Mouse (Mus musculus): ENCODE data around the gene Zfp706. TPM values are rescaled to one million over a fixed set of nuclear protein-coding genes. Genes with fewer than 3 reads are reported as not detected.

The Zfp706 gene
- polyA plus RNA-seq, 1 experiment from 2014 or later = 424 TPM

- Histone ChIP-seq H3K27me3 (ENCODE audit: control insufficient read depth, insufficient read depth, low read length) (no peaks in the 10 kb centered on the region), H3K9ac (ENCODE audit: low read depth, low read length) (no peak overlapping the region), H3K9me3 (ENCODE audit: control insufficient read depth, low read length) (no peaks in the 10 kb centered on the region), H3K36me3 (ENCODE audit: control insufficient read depth, insufficient read depth, low read length) (no peaks in the 10 kb centered on the region), H3K4me1 (ENCODE audit: control insufficient read depth, insufficient read depth, low read length) (no peaks in the 10 kb centered on the region), H3K4me2 (replicated peaks; ENCODE audit: low read depth, low read length) (no peak overlapping the region), H3K4me3 (ENCODE audit: low read length) (no peak overlapping the region), H3K27ac (ENCODE audit: low read depth, low read length) (no peak overlapping the region)
- no peak for ATAC-seq (ENCODE audit: low FRiP score, low TSS enrichment)
Observed at GRCm38 (mm10) chr15:37020581-37021245, 13.1 kb upstream of the Zfp706 start.

GRCm38 (mm10) chr15:37019434-37019833 is 11.9 kb upstream of the Zfp706 start:
- Histone ChIP-seq H3K4me1 (ENCODE audit: control insufficient read depth, insufficient read depth, low read length) (no peaks in the 10 kb centered on the region), H3K4me2 (replicated peaks; ENCODE audit: low read depth, low read length) (no peak overlapping the region), H3K4me3 (ENCODE audit: low read length) (no peak overlapping the region), H3K9me3 (ENCODE audit: control insufficient read depth, low read length) (no peaks in the 10 kb centered on the region), H3K36me3 (ENCODE audit: control insufficient read depth, insufficient read depth, low read length) (no peaks in the 10 kb centered on the region), H3K9ac (ENCODE audit: low read depth, low read length) (no peak overlapping the region), H3K27ac (ENCODE audit: low read depth, low read length) (no peak overlapping the region), H3K27me3 (ENCODE audit: control insufficient read depth, insufficient read depth, low read length) (no peaks in the 10 kb centered on the region)
- ATAC-seq (ENCODE audit: low FRiP score, low TSS enrichment) = no peak
- 79% methylated on average over 3 of the region's 3 CpGs for WGBS

- 90% methylated on average over 7 of the region's 7 CpGs for WGBS
Observed at GRCm38 (mm10) chr15:37011897-37012296, 4.3 kb upstream of the Zfp706 start.

GRCm38 (mm10) chr15:37011316-37011715 is 3.7 kb upstream of the Zfp706 start:
- no peaks in the 10 kb centered on the region for H3K9me3 ChIP-seq (ENCODE audit: control insufficient read depth, low read length)
- no peak overlapping the region for H3K27ac ChIP-seq (ENCODE audit: low read depth, low read length)
- no peak overlapping the region for H3K9ac ChIP-seq (ENCODE audit: low read depth, low read length)
- no peak overlapping the region for H3K4me3 ChIP-seq (ENCODE audit: low read length)
- ATAC-seq (ENCODE audit: low FRiP score, low TSS enrichment) = no peak
- H3K4me2 ChIP-seq (replicated peaks; ENCODE audit: low read depth, low read length) = no peak overlapping the region
- H3K36me3 ChIP-seq (ENCODE audit: control insufficient read depth, insufficient read depth, low read length) = no peaks in the 10 kb centered on the region
- 64% methylated on average over 3 of the region's 3 CpGs for WGBS
- H3K27me3 ChIP-seq (ENCODE audit: control insufficient read depth, insufficient read depth, low read length) = no peaks in the 10 kb centered on the region
- H3K4me1 ChIP-seq (ENCODE audit: control insufficient read depth, insufficient read depth, low read length) = no peaks in the 10 kb centered on the region

More at GRCm38 (mm10) chr15:37011897-37012296, 4.3 kb upstream of the Zfp706 start:
- no peak for ATAC-seq (ENCODE audit: low FRiP score, low TSS enrichment)
- Histone ChIP-seq H3K4me1 (ENCODE audit: control insufficient read depth, insufficient read depth, low read length) (no peaks in the 10 kb centered on the region), H3K27me3 (ENCODE audit: control insufficient read depth, insufficient read depth, low read length) (no peaks in the 10 kb centered on the region), H3K36me3 (ENCODE audit: control insufficient read depth, insufficient read depth, low read length) (no peaks in the 10 kb centered on the region), H3K27ac (ENCODE audit: low read depth, low read length) (no peak overlapping the region), H3K4me3 (ENCODE audit: low read length) (no peak overlapping the region), H3K9ac (ENCODE audit: low read depth, low read length) (no peak overlapping the region), H3K9me3 (ENCODE audit: control insufficient read depth, low read length) (no peaks in the 10 kb centered on the region), H3K4me2 (replicated peaks; ENCODE audit: low read depth, low read length) (no peak overlapping the region)

- peaks cover 13% of the 10 kb centered on the region for H3K4me1 ChIP-seq (ENCODE audit: control insufficient read depth, insufficient read depth, low read length)
- ATAC-seq (ENCODE audit: low FRiP score, low TSS enrichment) = no peak
Observed at GRCm38 (mm10) chr15:37008546-37008945, 973 bp upstream of the Zfp706 start.

GRCm38 (mm10) chr15:37007959-37008419 is 416 bp upstream of the Zfp706 start:
- H3K4me3 ChIP-seq (ENCODE audit: low read length) = peak overlapping the region; percentile 86
- 32% methylated on average over 8 of the region's 8 CpGs for WGBS
- ATAC-seq (ENCODE audit: low FRiP score, low TSS enrichment) = no peak
- H3K36me3 ChIP-seq (ENCODE audit: control insufficient read depth, insufficient read depth, low read length) = peaks cover 5% of the 10 kb centered on the region
- H3K4me2 ChIP-seq (replicated peaks; ENCODE audit: low read depth, low read length) = peak overlapping the region; percentile 49
- no peaks in the 10 kb centered on the region for H3K27me3 ChIP-seq (ENCODE audit: control insufficient read depth, insufficient read depth, low read length)
- H3K27ac ChIP-seq (ENCODE audit: low read depth, low read length) = peak overlapping the region; percentile 95
- peak overlapping the region; percentile 96 for H3K9ac ChIP-seq (ENCODE audit: low read depth, low read length)
- peaks cover 13% of the 10 kb centered on the region for H3K4me1 ChIP-seq (ENCODE audit: control insufficient read depth, insufficient read depth, low read length)
- H3K9me3 ChIP-seq (ENCODE audit: control insufficient read depth, low read length) = no peaks in the 10 kb centered on the region

More at GRCm38 (mm10) chr15:37008546-37008945, 973 bp upstream of the Zfp706 start:
- H3K4me3 ChIP-seq (ENCODE audit: low read length) = peak overlapping the region; percentile 86; the same call in 1 of the 2 replicates
- H3K9ac ChIP-seq (ENCODE audit: low read depth, low read length) = no peak overlapping the region
- H3K4me2 ChIP-seq (replicated peaks; ENCODE audit: low read depth, low read length) = no peak overlapping the region
- H3K9me3 ChIP-seq (ENCODE audit: control insufficient read depth, low read length) = no peaks in the 10 kb centered on the region
- no peaks in the 10 kb centered on the region for H3K36me3 ChIP-seq (ENCODE audit: control insufficient read depth, insufficient read depth, low read length)
- no peak overlapping the region for H3K27ac ChIP-seq (ENCODE audit: low read depth, low read length)
- H3K27me3 ChIP-seq (ENCODE audit: control insufficient read depth, insufficient read depth, low read length) = no peaks in the 10 kb centered on the region

GRCm38 (mm10) chr15:37006475-37007164 is 953 bp downstream of the Zfp706 start:
- under 1% methylated on average over 41 of the region's 48 CpGs for WGBS
- Histone ChIP-seq H3K27me3 (ENCODE audit: control insufficient read depth, insufficient read depth, low read length) (no peaks in the 10 kb centered on the region), H3K9me3 (ENCODE audit: control insufficient read depth, low read length) (no peaks in the 10 kb centered on the region), H3K4me2 (replicated peaks; ENCODE audit: low read depth, low read length) (peak overlapping the region; percentile 54), H3K36me3 (ENCODE audit: control insufficient read depth, insufficient read depth, low read length) (peaks cover 18% of the 10 kb centered on the region), H3K27ac (ENCODE audit: low read depth, low read length) (peak overlapping the region; percentile 95), H3K9ac (ENCODE audit: low read depth, low read length) (peak overlapping the region; percentile 96), H3K4me1 (ENCODE audit: control insufficient read depth, insufficient read depth, low read length) (peaks cover 13% of the 10 kb centered on the region), H3K4me3 (ENCODE audit: low read length) (peak overlapping the region; percentile 86)
- ATAC-seq (ENCODE audit: low FRiP score, low TSS enrichment) = peak; percentile 44; the same call in 1 of the 2 replicates

GRCm38 (mm10) chr15:37005793-37006474 is 1.6 kb downstream of the Zfp706 start:
- Histone ChIP-seq H3K4me2 (replicated peaks; ENCODE audit: low read depth, low read length) (peak overlapping the region; percentile 54), H3K36me3 (ENCODE audit: control insufficient read depth, insufficient read depth, low read length) (peaks cover 21% of the 10 kb centered on the region), H3K9ac (ENCODE audit: low read depth, low read length) (peak overlapping the region; percentile 96), H3K4me3 (ENCODE audit: low read length) (peak overlapping the region; percentile 86), H3K27ac (ENCODE audit: low read depth, low read length) (peak overlapping the region; percentile 95; the same call in 1 of the 2 replicates), H3K27me3 (ENCODE audit: control insufficient read depth, insufficient read depth, low read length) (no peaks in the 10 kb centered on the region), H3K4me1 (ENCODE audit: control insufficient read depth, insufficient read depth, low read length) (peaks cover 13% of the 10 kb centered on the region), H3K9me3 (ENCODE audit: control insufficient read depth, low read length) (no peaks in the 10 kb centered on the region)
- WGBS = 29% methylated on average over 7 of the region's 7 CpGs
- ATAC-seq (ENCODE audit: low FRiP score, low TSS enrichment) = no peak
